Mouse (Mus musculus) adrenal gland, postnatal 36 days (tissue): ENCODE data around the gene Galnt6. TPM values are rescaled to one million over a fixed set of nuclear protein-coding genes. Genes with fewer than 3 reads are reported as not detected.
A peak's percentile ranks its signal among the peaks of the same experiment; 100 is the strongest.
"Not testable (repeated sequence)": the region's sequence is repeated elsewhere in the genome, so short reads cannot be mapped to it uniquely, and the experiment has no call there.

Source experiments
- DNase-seq, 2 experiments: peaks; one replicate each; pipeline ENCODE4 v3.0.0; 2021; ENCODE audit warnings: mixed read lengths in 1 of 2
- long read RNA-seq, 2 experiments: library from polyadenylated mRNA; stranded (forward); transcript quantifications; one replicate each; pipeline ENCODE4 v2.0.0; 2021; ENCODE audit warnings: borderline sequencing depth in 2 of 2
- total RNA-seq, 2 experiments: library from RNA; stranded (reverse); gene quantifications; 2 replicates each; pipeline ENCODE4 v1.2.3; 2021

Gene Galnt6
- total RNA-seq = 1 to 10 TPM; 4.1 to 5.9 TPM
- long read RNA-seq, experiment 1, partial matches to known transcripts = 1 of 6 reads
- long read RNA-seq, experiment 1, other reads (novel, unspliced or antisense) = 0 of 6 reads
- long read RNA-seq, experiment 2, transcript Galnt6-201 (12 exons, 3,798 nt) = major isoform, 6 of 11 reads
- long read RNA-seq, experiment 2, partial matches to known transcripts = 1 of 11 reads
- long read RNA-seq, experiment 2, other reads (novel, unspliced or antisense) = 2 of 11 reads

GRCm38 (mm10) chr15:100729281-100729985 is at the start of gene Galnt6:
Gene Galnt6, minus strand, starts transcription at chr15:100729376.
- DNase-seq = peak; percentile 31 to 52

GRCm38 (mm10) chr15:100777020-100778016 is 48.1 kb upstream of the Galnt6 start:
- peak; percentile 63 to 66 for DNase-seq

GRCm38 (mm10) chr15:100776424-100776823 is 47.2 kb upstream of the Galnt6 start:
- peak; percentile 58 to 79 for DNase-seq

- DNase-seq = no peak
Observed at GRCm38 (mm10) chr15:100775189-100776166, 46.3 kb upstream of the Galnt6 start.

- DNase-seq = not testable (repeated sequence)
Observed at GRCm38 (mm10) chr15:100773859-100774258, 44.7 kb upstream of the Galnt6 start.

GRCm38 (mm10) chr15:100772685-100773084 is 43.5 kb upstream of the Galnt6 start:
- DNase-seq = no peak

GRCm38 (mm10) chr15:100770338-100770737 is 41.2 kb upstream of the Galnt6 start:
- DNase-seq = no peak

- not testable (repeated sequence) for DNase-seq
Observed at GRCm38 (mm10) chr15:100769023-100769422, 39.8 kb upstream of the Galnt6 start.

GRCm38 (mm10) chr15:100767851-100768250 is 38.7 kb upstream of the Galnt6 start:
- no peak for DNase-seq

- DNase-seq = no peak
Observed at GRCm38 (mm10) chr15:100766826-100767225, 37.6 kb upstream of the Galnt6 start.

GRCm38 (mm10) chr15:100764163-100764951 is 35.2 kb upstream of the Galnt6 start:
- peak; percentile 36 to 46 for DNase-seq

GRCm38 (mm10) chr15:100762649-100763048 is 33.5 kb upstream of the Galnt6 start:
- no peak for DNase-seq

GRCm38 (mm10) chr15:100761419-100762185 is 32.4 kb upstream of the Galnt6 start, which contains the start of gene Slc4a8:
Gene Slc4a8, plus strand, starts transcription at chr15:100761747.
- DNase-seq = peak; percentile 92 to 93

- DNase-seq = no peak
Observed at GRCm38 (mm10) chr15:100761036-100761418, 31.9 kb upstream of the Galnt6 start.

- no peak for DNase-seq
Observed at GRCm38 (mm10) chr15:100759286-100759685, 30.1 kb upstream of the Galnt6 start.

- peak; percentile 62 to 73 for DNase-seq
Observed at GRCm38 (mm10) chr15:100757527-100757978, 28.4 kb upstream of the Galnt6 start.

- DNase-seq = no peak
Observed at GRCm38 (mm10) chr15:100755881-100756624, 26.9 kb upstream of the Galnt6 start.

GRCm38 (mm10) chr15:100755498-100755859 is 26.3 kb upstream of the Galnt6 start:
- DNase-seq = no peak
